Mouse (Mus musculus) brain, embryonic 18.5 days (tissue): ENCODE data around the gene Ufd1.
"Not testable (repeated sequence)": the region's sequence is repeated elsewhere in the genome, so short reads cannot be mapped to it uniquely, and the experiment has no call there.

Source experiments
- DNase-seq: peaks from one replicate; pipeline ENCODE4 v3.0.0-alpha.2; 2012; ENCODE audit warnings: low read depth, low spot score

Ufd1 gene

DNA sequence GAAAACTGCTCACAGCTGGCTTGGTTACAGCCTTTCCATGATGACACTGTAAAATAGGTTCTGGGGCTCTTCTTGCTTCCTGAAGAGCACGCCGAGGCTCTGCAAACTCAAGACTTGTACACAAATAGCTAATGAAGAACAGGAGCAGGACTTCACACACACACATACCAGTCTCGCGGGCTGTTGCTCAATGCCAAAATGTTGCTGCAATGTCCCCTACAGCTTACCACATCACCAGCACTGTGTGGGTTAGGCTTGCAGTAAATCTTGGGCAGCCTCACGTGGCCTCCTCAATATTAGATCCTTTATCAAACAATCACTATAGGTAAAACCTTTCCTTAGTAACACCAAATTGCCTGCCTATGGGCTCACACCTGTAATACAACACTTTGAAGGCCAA, 2.6 kb upstream of the Ufd1 start:
- DNase-seq = no peak

DNA sequence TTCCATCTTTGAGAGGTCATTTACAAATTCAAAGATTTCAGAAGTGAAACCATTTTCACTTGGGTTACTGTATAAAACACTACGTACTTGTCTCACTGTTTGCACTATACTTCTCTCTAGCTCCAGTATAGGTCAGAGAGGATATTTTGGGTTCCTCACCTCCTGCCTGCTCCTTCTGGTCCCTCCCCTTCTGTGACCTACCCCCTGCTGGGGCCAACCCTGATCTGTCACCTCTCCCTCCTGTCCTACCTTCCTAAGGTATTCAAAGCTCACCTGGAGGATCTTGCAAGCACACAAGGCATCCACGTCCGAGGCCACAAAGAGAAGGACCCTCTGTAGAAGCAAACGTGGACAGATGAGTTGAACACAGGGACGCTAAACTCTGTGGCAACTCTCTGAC, 547 bp upstream of the Ufd1 start:
- no peak for DNase-seq

DNA sequence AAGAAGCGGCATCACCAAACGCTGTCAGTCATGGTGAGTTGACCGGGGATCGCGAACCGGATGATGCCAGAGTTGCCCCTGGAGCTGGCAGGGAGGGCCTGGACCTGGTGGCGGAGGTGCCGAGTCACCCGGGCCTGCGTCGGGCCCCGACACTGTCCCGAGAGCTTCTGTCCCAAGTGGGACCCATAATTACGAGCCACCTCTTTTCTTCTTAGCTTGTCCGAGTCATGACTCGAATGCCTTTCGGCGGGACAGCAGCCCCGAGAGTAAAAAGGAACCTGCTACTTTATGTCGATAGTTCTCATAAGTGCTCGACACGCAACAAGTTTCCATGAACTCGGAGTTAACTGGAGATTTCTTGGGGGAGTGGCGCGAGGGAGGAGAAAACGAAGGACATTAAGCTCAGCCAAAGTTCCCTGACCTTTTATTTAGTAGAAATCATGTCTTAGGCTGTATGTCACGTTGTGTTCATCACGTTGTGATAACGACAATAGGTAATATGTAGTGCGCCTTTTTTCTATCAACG, 869 bp downstream of the Ufd1 start:
- DNase-seq = no peak

DNA sequence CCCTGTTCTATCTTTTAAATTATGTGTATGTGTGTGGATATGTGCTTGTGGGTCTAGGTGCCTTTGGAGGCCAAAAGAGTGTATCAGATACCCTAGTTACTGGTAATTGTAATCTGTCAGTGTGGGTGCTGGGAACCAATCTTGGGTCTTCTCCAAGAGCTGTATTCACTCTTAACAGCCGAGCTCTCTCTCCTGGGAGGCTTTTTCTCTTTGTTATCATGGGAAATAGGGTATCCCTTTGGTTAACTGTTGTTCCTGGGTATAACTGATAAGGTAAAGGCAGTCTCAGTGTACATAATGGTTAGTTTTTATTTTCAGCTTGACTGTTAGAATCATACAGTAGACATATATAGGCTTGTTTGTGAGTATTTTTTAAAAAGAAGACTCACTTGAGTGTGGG, 10.8 kb downstream of the Ufd1 start:
- DNase-seq = no peak

DNA sequence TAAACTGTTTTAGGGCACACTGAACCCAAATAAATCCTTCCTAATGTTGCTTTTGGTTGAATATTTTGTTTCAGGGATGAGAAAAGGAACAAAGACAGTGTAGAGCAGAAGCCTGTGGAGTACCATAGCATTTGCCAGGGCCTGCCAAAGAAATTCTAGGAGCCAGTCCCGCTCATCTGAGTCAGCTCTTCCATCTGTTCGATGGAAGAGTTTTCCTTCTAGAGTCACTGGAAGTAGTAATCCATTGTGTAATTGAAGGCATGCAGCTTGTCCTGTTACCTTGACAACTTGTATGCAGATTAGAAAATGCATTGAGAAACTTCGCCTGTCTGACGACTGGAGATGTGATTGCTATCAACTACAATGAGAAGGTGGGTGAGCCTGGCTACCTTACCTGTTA, 11.3 kb downstream of the Ufd1 start:
- DNase-seq = no peak

DNA sequence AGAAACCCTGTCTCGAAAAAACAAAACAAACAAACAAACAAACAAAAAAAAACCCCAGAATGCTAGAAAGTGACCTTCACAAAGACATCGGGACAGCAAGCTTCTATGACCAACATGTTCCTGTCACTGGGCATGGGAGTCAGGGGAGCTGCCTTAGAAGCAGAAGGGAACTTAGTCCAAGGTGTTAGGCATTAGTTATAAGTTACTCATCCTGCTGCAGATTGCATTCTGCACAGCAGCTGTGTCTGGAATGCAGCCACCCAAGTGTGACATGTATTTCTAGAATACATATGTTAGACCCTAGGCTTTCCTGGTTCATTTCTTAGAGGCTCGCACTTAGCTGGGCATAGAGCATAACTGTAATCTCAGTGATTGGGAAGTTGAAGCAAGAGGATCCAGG, 17.1 kb downstream of the Ufd1 start:
- no peak for DNase-seq

DNA sequence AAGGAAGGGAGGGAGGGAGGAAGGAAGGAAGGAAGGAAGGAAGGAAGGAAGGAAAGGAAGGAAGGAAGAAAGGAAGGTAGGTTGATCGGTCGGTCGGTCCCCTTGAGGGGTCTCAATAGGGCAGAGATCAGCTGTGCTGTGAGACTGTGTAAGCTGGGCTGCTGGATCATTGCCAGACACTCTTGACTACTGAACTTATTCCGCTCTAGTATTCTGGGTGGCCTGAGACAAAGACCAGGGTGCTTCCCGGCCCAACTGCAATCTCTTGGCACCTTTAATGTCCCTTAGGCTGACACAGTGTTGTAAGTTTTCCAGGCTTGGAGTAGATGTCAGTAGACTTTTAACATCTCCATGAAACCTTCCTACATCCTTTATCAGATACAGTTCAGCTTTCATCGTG, 17.5 kb downstream of the Ufd1 start:
- DNase-seq = no peak

DNA sequence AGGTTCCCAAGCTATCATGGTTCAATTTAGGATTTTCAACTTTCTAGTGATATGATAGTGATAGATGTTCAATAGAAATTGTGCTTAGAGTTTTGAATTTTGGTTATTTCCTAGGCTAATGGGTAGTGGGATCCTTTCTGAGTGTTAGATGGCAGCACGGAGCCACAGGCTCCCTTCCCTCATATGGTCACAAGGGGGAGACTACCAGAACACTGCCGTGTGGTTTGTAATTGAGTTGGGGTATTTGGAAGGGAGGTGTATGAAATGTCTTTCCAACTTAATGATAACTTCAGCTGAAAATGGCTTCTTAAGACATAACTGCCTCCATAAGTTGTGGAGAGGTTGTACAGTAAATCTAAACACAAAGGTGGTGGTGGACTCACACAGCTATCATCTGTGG, 21.9 kb downstream of the Ufd1 start:
- no peak for DNase-seq

DNA sequence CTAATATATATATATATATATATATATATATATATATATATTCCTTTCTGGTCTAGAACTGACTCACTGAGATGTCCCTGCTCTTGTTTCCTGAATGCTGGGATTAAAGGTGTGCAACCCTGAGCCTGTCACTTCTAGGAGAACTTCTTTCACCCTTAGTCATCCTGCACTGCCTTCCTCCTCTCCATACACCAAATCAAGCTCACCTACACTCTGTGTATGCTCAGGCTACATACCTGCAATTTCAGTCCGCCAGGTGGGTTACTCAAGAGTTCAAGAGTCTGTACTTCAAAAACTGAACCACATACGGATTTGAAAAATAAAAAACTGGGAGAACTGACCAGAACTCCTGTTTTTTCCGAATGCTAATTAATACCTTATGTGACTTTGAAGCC, 24.5 kb downstream of the Ufd1 start:
- DNase-seq = no peak

DNA sequence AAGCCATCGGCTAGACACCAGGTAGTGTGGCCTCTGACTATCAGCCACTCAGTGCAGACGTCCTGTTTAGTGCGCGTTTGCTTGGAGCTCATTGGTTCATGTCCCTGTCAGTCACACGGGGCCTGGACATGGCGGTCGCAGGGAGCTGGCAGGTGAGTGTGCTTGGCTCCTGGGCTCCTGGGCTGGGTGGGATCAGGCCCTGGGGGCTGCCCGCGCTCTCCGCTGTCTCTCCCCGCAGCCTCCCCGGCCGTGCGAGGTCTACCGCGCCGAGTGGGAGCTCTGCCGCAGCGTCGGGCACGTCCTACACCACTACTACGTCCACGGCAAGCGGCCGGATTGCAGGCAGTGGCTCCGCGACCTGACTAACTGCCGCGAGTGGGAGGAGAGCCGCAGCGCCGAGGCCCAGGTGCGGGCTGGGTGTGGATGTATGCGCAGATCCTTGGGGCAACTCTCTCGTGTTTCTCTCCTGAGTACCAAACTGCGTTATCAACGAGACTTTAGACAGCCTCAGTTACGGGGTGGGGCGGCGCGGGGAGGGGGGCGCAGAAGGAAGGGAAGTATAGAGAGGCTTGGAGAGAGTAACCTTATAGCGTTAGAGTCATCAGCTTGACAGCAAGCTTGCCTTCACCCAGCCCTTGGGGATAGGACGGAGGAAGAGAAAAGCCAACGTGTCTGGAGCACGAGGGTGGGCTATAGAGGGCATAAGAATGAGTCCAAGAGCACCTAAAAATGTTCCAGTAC, 25.1 kb downstream of the Ufd1 start, which contains the start of the genes 2510002D24Rik and Gm28539:
Gene 2510002D24Rik, plus strand, starts transcription at position 111 of the 741 bp plus-strand sequence.
Gene Gm28539, plus strand, starts transcription at position 117 of the 741 bp plus-strand sequence.
- peak; percentile 79 for DNase-seq

DNA sequence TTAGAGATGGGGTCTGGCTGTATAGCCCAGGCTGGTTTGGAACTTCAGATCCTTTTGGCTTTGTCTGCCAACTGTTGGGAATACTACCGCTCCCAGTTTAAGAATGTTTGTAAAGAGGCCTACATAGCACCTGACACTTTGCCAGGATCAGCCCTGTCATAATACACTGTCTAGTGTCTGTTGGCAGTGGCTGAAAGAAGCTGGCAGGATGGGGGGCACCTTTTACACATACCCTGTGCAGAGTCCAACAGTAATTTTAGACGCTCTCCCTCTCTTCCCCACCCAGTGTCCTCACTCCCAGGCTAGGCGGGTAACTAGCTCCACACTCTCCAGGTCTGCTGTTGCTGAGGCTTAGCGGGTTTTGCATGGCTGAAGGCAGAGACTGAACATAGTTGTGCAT, 26.8 kb downstream of the Ufd1 start:
- no peak for DNase-seq

DNA sequence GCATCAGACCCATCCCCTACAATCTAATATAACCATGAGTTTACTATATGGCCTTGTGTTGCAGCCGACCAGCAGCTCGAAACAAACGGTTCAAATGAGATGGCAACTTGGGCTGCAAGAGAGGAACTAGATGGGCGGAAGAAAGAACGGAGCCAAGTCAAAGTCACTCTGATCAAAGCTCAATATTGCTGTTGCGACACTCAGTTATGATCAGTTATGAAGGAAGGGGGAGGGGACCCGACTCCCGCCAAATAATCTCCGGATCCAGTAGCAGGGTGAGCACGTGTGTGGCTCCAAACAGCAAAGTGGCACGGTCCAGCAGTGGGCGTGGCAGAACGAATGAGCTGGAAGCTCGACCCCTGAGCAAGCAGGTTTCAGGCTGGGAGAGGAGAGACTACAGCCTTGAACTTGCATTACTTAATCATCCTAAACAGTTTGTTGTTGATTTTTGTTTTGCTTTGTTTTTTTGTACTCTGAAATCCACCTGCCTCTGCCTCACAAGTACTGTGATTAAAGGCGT, 34.8 kb downstream of the Ufd1 start:
- DNase-seq = no peak

DNA sequence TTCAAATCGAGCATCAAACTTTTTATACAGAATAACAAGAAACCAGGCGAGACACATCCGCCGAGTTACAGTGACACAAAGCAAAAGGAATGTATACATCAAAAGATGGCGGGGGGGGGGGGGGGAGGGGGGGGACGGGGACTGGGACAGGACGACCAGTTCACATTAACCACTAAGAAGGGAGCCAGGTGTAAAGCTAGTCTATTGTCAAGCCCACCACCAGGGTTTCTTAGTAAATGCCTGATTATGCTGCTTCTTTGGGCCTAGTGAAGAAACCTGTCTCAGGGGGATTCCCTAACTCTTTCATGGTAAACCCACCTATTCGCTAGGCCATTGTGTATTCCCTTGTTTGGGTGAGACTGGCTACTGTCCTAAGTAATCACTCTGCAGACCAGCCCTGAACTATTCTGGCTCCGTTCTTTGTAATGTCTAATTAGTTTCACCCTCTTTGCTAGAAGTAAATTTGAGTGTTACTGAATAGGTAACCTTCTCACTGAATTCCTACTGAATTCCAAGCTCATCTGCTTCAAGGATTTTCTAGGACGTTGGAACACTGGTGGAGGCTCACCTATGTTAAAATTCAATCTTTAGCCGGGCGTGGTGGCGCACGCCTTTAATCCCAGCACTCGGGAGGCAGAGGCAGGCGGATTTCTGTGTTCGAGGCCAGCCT, 38.1 kb downstream of the Ufd1 start:
- not testable (repeated sequence) for DNase-seq

DNA sequence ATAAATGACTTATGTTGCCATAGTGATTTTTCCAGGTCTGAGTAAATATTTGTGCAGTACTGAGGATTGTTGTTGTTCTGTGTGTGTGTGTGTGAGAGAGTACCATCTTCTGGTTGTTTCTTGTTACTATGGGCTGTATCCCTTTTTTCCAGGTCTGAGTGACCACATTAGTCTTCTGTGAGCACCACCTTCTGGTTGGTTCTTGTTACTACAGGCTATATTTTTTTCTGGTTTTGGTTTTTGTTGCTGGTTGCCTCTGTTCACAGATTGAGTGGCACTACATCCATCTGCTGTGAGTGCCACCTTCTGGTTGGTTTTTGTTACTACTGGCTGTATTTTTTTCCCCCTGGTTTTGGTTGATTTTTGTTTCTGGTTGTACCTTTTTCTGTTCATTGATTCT, 47.0 kb downstream of the Ufd1 start:
- DNase-seq = peak; percentile 22

DNA sequence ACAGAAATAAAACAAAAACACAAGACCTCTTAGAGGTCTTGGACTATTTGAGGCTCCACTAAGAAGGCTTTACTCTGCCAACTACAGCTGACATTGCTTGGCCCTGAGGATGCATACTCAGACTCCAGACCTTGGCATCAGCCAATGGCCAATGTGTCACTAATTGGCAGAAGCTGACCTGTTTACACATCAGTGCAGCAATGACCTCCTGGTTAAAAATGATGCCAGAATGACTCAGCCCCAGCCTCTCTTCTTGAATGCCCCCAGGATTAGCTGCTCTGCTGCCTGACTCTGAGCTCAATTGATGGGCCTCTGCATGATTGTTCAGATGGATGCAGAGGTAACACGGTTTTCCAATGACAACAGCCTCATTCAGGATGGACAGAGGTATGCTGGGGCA, 48.6 kb downstream of the Ufd1 start:
- no peak for DNase-seq

DNA sequence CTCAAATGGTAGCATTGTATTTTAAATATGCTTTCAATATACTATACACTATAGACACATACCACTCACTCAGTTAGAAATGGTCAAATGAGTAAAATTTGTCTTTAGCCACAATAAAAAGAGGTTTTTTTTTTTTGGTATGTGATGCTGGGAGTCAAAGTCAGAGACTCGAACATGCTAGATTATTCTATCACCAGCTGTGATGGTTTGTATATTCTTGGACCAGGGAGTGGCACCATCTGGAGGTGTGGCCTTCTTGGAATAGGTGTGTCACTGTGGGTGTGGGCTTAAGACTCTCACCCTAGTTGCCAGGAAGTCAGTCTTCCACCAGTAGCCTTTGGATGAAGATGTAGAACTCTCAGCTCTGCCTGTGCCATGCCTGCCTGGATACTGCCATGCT, 58.9 kb downstream of the Ufd1 start:
- DNase-seq = not testable (repeated sequence)

DNA sequence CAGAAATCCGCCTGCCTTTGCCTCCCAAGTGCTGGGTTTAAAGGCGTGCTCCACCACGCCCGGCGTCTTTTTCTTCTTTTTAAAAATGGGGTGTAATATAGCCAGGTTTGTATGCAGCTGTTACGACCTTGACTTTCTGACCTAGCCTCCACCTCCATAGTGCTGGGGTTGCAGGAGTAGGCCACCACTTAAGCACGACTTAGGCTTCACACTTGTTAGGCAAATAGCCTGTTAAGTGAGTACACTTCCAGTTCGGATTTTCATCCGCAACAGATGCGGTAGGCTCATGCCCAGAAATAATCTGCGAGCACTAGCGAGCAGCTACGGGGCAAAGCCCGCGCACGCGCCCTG, 64.5 kb downstream of the Ufd1 start:
- DNase-seq = no peak

DNA sequence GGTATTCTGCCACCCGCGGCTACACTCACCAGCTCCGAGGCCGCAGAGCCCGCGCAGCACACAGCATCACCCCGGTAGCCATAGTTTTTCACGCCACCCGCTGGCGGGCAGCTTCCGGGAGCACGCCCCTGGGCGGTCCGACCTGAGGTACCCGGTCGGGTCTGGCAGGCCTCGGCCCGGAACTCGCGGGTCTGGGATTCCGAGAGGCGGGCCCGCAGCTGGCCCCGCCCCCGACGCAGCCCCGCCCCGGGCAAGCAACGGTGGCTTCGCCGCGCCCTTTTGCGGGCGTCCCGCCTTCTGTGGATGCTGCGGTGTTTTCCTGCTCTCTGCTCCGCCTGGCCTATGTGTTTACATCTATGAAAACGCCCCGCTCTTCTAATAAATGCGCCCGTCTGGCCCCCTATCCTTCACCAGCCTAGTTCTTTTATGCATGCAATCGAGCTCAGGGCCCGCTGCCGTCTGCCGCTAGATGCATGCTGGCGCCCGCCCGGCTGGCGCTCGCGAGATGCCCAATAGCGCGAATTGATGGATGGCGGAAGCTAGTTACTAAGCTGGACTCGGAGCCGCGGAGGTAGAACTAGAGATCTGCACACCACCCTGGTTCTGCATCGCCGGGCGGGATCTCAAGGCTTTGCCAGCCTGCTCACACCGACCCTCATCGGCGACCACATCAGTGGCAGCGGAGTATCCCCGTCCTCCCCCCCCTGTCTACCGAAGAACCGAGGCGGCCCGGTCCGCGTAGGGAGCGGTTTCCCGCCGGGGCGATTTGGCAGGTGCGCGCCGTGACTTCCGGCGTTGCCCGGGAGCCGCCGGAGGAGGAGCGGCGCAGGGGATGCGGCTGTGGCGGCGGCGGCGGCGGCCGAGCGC, 65.1 kb downstream of the Ufd1 start, which contains the start of the genes Mrpl40 and Hira:
Gene Mrpl40, minus strand, starts transcription at position 421 of the 867 bp plus-strand sequence.
Gene Hira, plus strand, starts transcription at position 596 of the 867 bp plus-strand sequence.
- peak; percentile 78 for DNase-seq

DNA sequence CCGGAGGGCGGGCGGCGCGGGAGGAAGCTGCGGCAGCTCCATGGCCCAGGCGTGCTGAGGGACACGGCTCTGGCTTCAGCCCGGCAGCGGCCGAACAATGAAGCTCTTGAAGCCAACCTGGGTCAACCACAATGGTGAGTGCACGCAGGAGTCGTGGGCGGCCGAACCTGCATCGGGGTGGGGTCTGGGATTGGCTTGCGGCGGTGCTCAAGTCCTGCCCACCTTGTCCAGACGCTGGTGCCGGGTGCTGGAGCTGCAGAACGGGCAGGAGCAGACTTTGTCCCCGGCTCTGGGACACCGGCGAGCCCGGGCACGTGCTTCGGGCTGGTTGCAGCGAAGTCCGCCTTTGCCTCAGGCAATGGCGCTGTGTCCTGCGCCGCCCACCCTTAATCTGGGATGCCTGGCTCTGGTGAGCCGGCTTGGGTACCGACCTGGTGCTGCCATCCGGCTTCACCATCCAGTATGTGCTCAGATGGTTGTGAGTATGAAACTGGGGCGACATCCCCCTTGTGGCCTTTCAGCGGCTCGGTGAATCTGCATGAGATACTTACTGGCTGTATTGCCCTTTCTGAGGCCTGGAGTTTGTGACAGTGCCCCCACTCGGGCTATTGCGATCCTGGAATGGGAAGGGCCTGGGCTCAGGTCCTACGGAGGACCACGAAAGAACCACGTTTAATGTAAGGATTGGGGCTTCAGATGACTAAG, 66.0 kb downstream of the Ufd1 start:
- DNase-seq = peak; percentile 36

DNA sequence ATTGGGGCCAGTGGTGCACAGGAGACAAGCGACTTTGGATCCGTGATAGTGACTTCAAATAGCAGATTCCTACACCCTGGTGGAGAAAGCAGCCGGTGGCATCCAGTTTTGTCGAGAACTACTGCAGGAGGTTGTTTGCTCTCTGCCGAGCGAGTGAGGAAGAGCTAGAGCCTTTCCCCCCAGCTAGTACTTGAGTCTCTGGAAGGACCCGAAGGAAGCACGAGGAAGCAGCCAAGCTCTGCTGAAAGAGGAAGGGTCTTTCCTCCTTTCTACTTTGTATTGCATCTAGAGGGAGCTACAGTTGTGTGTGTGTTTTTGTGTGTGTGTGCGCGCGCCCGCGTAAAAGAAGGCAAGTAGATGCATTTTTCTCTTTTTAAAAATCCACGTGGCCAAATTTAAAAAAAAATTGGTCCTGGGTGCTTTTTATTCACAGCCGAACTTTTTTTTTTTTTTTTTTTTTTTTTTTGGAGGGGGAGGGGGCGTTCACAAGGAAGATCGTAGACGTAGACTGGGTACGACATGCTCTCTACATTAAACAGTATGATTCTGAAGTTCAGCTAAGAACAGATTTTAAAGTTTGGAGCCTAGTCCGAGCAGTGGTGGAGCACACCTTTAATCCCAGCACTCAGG, 66.6 kb downstream of the Ufd1 start:
- DNase-seq = peak; percentile 20

DNA sequence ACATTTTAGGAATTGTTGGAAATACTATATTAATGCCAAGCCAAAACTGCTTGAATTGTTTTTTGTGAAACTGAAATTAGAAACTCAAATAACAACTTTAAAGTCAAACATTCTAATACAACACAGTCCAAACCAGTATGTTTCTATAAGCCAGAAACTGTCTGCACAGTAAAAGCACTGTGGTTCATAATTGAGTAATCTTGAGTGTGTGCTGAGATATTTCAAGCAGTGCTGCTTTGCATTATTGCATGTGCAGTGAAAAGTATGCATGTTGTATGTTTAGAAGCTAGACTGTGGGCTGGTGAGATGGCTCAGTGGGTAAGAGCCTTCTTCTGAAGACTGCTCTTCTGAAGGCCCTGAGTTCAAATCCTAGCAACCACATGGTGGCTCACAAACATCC, 72.5 kb downstream of the Ufd1 start:
- DNase-seq = no peak
